Mouse (Mus musculus) intestine, embryonic 14.5 days (tissue): ENCODE data around the gene 1700017B05Rik. TPM values are rescaled to one million over a fixed set of nuclear protein-coding genes. Genes with fewer than 3 reads are reported as not detected.
A peak's percentile ranks its signal among the peaks of the same experiment; 100 is the strongest.

Experiments
- ATAC-seq: fragments of 200-750 bp; cut with Nextera tagmentation; replicated peaks from 2 replicates; pipeline ENCODE4 v1.8.0; 2017; ENCODE audit warnings: low read depth, moderate number of reproducible peaks, moderate TSS enrichment, moderate library complexity; ENCODE audit not compliant: low FRiP score, low TSS enrichment
- DNase-seq: peaks from one replicate; pipeline ENCODE4 v3.0.0-alpha.2; 2018; ENCODE audit warnings: low spot score
- H3K27ac ChIP-seq: fragments of 300-500 bp; sonication (generic); 2 replicates; pipeline ENCODE4 v1.5.1; 2014; ENCODE audit warnings: low read depth, mild to moderate bottlenecking, control low read depth
- H3K27me3 ChIP-seq: fragments of 300-500 bp; sonication (generic); replicated peaks from 2 replicates; pipeline ENCODE4 v1.6.1; 2014; ENCODE audit warnings: low read length, control low read depth; ENCODE audit not compliant: control insufficient read depth, insufficient read depth
- H3K36me3 ChIP-seq: fragments of 300-500 bp; sonication (generic); 2 replicates; pipeline ENCODE4 v1.6.1; 2014; ENCODE audit warnings: low read length, control low read depth; ENCODE audit not compliant: control insufficient read depth, insufficient read depth
- H3K4me1 ChIP-seq: fragments of 300-500 bp; sonication (generic); replicated peaks from 2 replicates; pipeline ENCODE4 v1.6.1; 2014; ENCODE audit warnings: low read length, control low read depth, mixed read lengths; ENCODE audit not compliant: control insufficient read depth, insufficient read depth
- H3K4me2 ChIP-seq: fragments of 300-500 bp; sonication (generic); 2 replicates; pipeline ENCODE4 v1.6.1; 2014; ENCODE audit warnings: low read length
- H3K4me3 ChIP-seq: fragments of 300-500 bp; sonication (generic); 2 replicates; pipeline ENCODE4 v1.5.1; 2014; ENCODE audit warnings: low read depth, low read length, control low read depth, mixed read lengths
- H3K9ac ChIP-seq: fragments of 300-500 bp; sonication (generic); 2 replicates; pipeline ENCODE4 v1.6.1; 2014; ENCODE audit warnings: mild to moderate bottlenecking, low read length
- H3K9me3 ChIP-seq: fragments of 300-500 bp; sonication (generic); 2 replicates; pipeline ENCODE4 v1.6.1; 2016; ENCODE audit warnings: low read length, control low read depth; ENCODE audit not compliant: control insufficient read depth
- WGBS: fragments of 180-500 bp; shearing (Covaris S2); extraction: QIAGEN DNeasy Blood & Tissue Kit; methylation state at CpG from one replicate; pipeline ENCODE4 v1.1.7; 2014; 5-methylcytosine and 5-hydroxymethylcytosine counted together
- polyA plus RNA-seq: library from polyadenylated mRNA; unstranded; fragments of >200 nt; fragmentation: Nextera tagmentation; extraction: Ambion mirVana; gene quantifications from 2 replicates; pipeline ENCODE4 v1.2.1, GENCODE M21; 2014

The 1700017B05Rik gene
- polyA plus RNA-seq, 1 experiment from 2014 or later, result 41.2 TPM

- no peak for DNase-seq
- Histone ChIP-seq H3K4me3 (no peak overlapping the region), H3K36me3 (no peaks in the 10 kb centered on the region), H3K4me1 (peaks cover 39% of the 10 kb centered on the region), H3K9ac (no peak overlapping the region), H3K27me3 (no peaks in the 10 kb centered on the region), H3K27ac (no peak overlapping the region), H3K4me2 (no peak overlapping the region), H3K9me3 (no peaks in the 10 kb centered on the region)
- ATAC-seq, result no peak
- WGBS, result 41% methylated on average over 1 of the region's 1 CpGs
These were observed 7.0 kb upstream of the 1700017B05Rik start for GRCm38 (mm10) chr9:57269384-57269783.

GRCm38 (mm10) chr9:57268575-57268974 lies 6.2 kb upstream of the 1700017B05Rik start:
- ATAC-seq (no peak), DNase-seq (no peak)
- Histone ChIP-seq H3K27ac (no peak overlapping the region), H3K27me3 (no peaks in the 10 kb centered on the region), H3K36me3 (no peaks in the 10 kb centered on the region), H3K9ac (no peak overlapping the region), H3K4me1 (peaks cover 32% of the 10 kb centered on the region), H3K4me3 (no peak overlapping the region), H3K9me3 (no peaks in the 10 kb centered on the region), H3K4me2 (no peak overlapping the region)
- WGBS, result 36% methylated on average over 3 of the region's 3 CpGs

- no peaks in the 10 kb centered on the region for H3K36me3 ChIP-seq
- H3K4me1 ChIP-seq, result peaks cover 27% of the 10 kb centered on the region
- H3K27ac ChIP-seq, result no peak overlapping the region
- H3K27me3 ChIP-seq, result no peaks in the 10 kb centered on the region
- H3K4me2 ChIP-seq, result no peak overlapping the region
- DNase-seq, result no peak
- WGBS, result 44% methylated on average over 10 of the region's 10 CpGs
- no peak overlapping the region for H3K4me3 ChIP-seq
- no peak overlapping the region for H3K9ac ChIP-seq
- no peaks in the 10 kb centered on the region for H3K9me3 ChIP-seq
- no peak for ATAC-seq
These were observed 5.7 kb upstream of the 1700017B05Rik start for GRCm38 (mm10) chr9:57268078-57268477.

- Histone ChIP-seq H3K4me2 (no peak overlapping the region), H3K9me3 (no peaks in the 10 kb centered on the region), H3K27me3 (no peaks in the 10 kb centered on the region), H3K9ac (no peak overlapping the region), H3K36me3 (no peaks in the 10 kb centered on the region), H3K27ac (no peak overlapping the region), H3K4me3 (no peak overlapping the region), H3K4me1 (peaks cover 30% of the 10 kb centered on the region)
- WGBS, result 59% methylated on average over 5 of the region's 5 CpGs
- no peak for DNase-seq
- no peak for ATAC-seq
These were observed 5.0 kb upstream of the 1700017B05Rik start for GRCm38 (mm10) chr9:57267421-57267820.

GRCm38 (mm10) chr9:57265125-57265524 lies 2.7 kb upstream of the 1700017B05Rik start:
- Histone ChIP-seq H3K4me1 (peaks cover 33% of the 10 kb centered on the region), H3K9ac (no peak overlapping the region), H3K4me2 (no peak overlapping the region), H3K27ac (no peak overlapping the region), H3K36me3 (no peaks in the 10 kb centered on the region), H3K9me3 (no peaks in the 10 kb centered on the region), H3K4me3 (no peak overlapping the region), H3K27me3 (no peaks in the 10 kb centered on the region)
- DNase-seq, result no peak
- no peak for ATAC-seq
- WGBS, result 20% methylated on average over 5 of the region's 5 CpGs

GRCm38 (mm10) chr9:57262795-57263684 lies 628 bp upstream of the 1700017B05Rik start:
- H3K4me1 ChIP-seq, result peaks cover 37% of the 10 kb centered on the region
- WGBS, result 51% methylated on average over 13 of the region's 13 CpGs
- peaks cover 9% of the 10 kb centered on the region for H3K36me3 ChIP-seq
- H3K4me2 ChIP-seq, result peak overlapping the region; percentile 89
- DNase-seq (no peak), ATAC-seq (no peak)
- H3K4me3 ChIP-seq, result peak overlapping the region; percentile 94
- peak overlapping the region; percentile 86 for H3K27ac ChIP-seq
- H3K9ac ChIP-seq, result peak overlapping the region; percentile 92
- no peaks in the 10 kb centered on the region for H3K27me3 ChIP-seq
- no peaks in the 10 kb centered on the region for H3K9me3 ChIP-seq

- 0 out of 2 replicates have a peak, but pooled peaks have one; percentile 11 for ATAC-seq
- WGBS, result under 1% methylated on average over 26 of the region's 26 CpGs
These were observed 898 bp downstream of the 1700017B05Rik start for GRCm38 (mm10) chr9:57261516-57261912.

GRCm38 (mm10) chr9:57260940-57261339 lies 1.5 kb downstream of the 1700017B05Rik start:
- Histone ChIP-seq H3K27ac (peak overlapping the region; percentile 86; the same call in 1 of the 2 replicates), H3K36me3 (peaks cover 30% of the 10 kb centered on the region)
- no peak for ATAC-seq

More at GRCm38 (mm10) chr9:57261516-57261912, 898 bp downstream of the 1700017B05Rik start:
- Histone ChIP-seq H3K9me3 (no peaks in the 10 kb centered on the region), H3K9ac (peak overlapping the region; percentile 92), H3K4me2 (peak overlapping the region; percentile 89), H3K27me3 (no peaks in the 10 kb centered on the region), H3K4me1 (peaks cover 37% of the 10 kb centered on the region), H3K27ac (peak overlapping the region; percentile 86), H3K36me3 (peaks cover 25% of the 10 kb centered on the region), H3K4me3 (peak overlapping the region; percentile 94)
- peak; percentile 80 for DNase-seq

More at GRCm38 (mm10) chr9:57260940-57261339, 1.5 kb downstream of the 1700017B05Rik start:
- peak overlapping the region; percentile 92 for H3K9ac ChIP-seq
- H3K4me1 ChIP-seq, result peaks cover 33% of the 10 kb centered on the region
- no peak for DNase-seq
- WGBS, result 10% methylated on average over 12 of the region's 12 CpGs
- peak overlapping the region; percentile 94 for H3K4me3 ChIP-seq
- no peaks in the 10 kb centered on the region for H3K27me3 ChIP-seq
- peak overlapping the region; percentile 89 for H3K4me2 ChIP-seq
- H3K9me3 ChIP-seq, result no peaks in the 10 kb centered on the region
